Mouse (Mus musculus) lung, embryonic 15.5 days (tissue): ENCODE results near the gene Cks2. TPM values are rescaled to one million over a fixed set of nuclear protein-coding genes. Genes with fewer than 3 reads are reported as not detected.
"Not testable (repeated sequence)": the region's sequence is repeated elsewhere in the genome, so short reads cannot be mapped to it uniquely, and the experiment has no call there.

Experiments
- ATAC-seq: fragments of 200-750 bp; cut with Nextera tagmentation; 2 replicates; pipeline ENCODE4 v1.8.0; 2017; ENCODE audit warnings: moderate number of reproducible peaks, borderline replicate concordance; ENCODE audit not compliant: low FRiP score, low TSS enrichment; ENCODE audit errors: extremely low read depth
- H3K27ac ChIP-seq: fragments of 300-500 bp; sonication (generic); 2 replicates; pipeline ENCODE4 v1.5.1; 2015; ENCODE audit warnings: moderate library complexity, mild to moderate bottlenecking, inconsistent platforms
- H3K27me3 ChIP-seq: fragments of 300-500 bp; sonication (generic); 2 replicates; pipeline ENCODE4 v1.6.1; 2015; ENCODE audit warnings: inconsistent platforms
- H3K36me3 ChIP-seq: fragments of 300-500 bp; sonication (generic); 2 replicates; pipeline ENCODE4 v1.6.1; 2015; ENCODE audit warnings: inconsistent platforms
- H3K4me1 ChIP-seq: fragments of 300-500 bp; sonication (generic); 2 replicates; pipeline ENCODE4 v1.6.1; 2015; ENCODE audit warnings: inconsistent platforms
- H3K4me2 ChIP-seq: fragments of 300-500 bp; sonication (generic); 2 replicates; pipeline ENCODE4 v1.6.1; 2015; ENCODE audit warnings: inconsistent platforms, mild to moderate bottlenecking, moderate library complexity
- H3K4me3 ChIP-seq: fragments of 300-500 bp; sonication (generic); 2 replicates; pipeline ENCODE4 v1.5.1; 2015; ENCODE audit warnings: mild to moderate bottlenecking, inconsistent platforms
- H3K9ac ChIP-seq: fragments of 300-500 bp; sonication (generic); 2 replicates; pipeline ENCODE4 v1.6.1; 2015; ENCODE audit warnings: inconsistent platforms
- H3K9me3 ChIP-seq: fragments of 300-500 bp; sonication (generic); 2 replicates; pipeline ENCODE4 v1.6.1; 2016; ENCODE audit warnings: inconsistent platforms
- WGBS: fragments of 180-500 bp; shearing (Covaris S2); methylation state at CpG from one replicate; pipeline ENCODE4 v1.1.7; 2015; 5-methylcytosine and 5-hydroxymethylcytosine counted together
- polyA plus RNA-seq: library from polyadenylated mRNA; unstranded; fragments of >200 nt; fragmentation: Nextera tagmentation; extraction: Ambion mirVana; gene quantifications from 2 replicates; pipeline ENCODE4 v1.2.1, GENCODE M21; 2015

Cks2 gene
- polyA plus RNA-seq, 1 experiment from 2014 or later, result 341 TPM

- H3K27me3 ChIP-seq, result no peaks in the 10 kb centered on the region
- H3K36me3 ChIP-seq, result no peaks in the 10 kb centered on the region
- H3K9ac ChIP-seq, result no peak overlapping the region
- H3K4me3 ChIP-seq, result no peak overlapping the region
- peaks cover 16% of the 10 kb centered on the region; the same call in 1 of the 2 replicates for H3K4me1 ChIP-seq
- no peak overlapping the region for H3K4me2 ChIP-seq
- H3K27ac ChIP-seq, result no peak overlapping the region
- ATAC-seq, result no peak
- WGBS, result 20% methylated on average over 12 of the region's 12 CpGs
- no peaks in the 10 kb centered on the region for H3K9me3 ChIP-seq
Observed at GRCm38 (mm10) chr13:51616417-51617044, 28.5 kb upstream of the Cks2 start.

- Histone ChIP-seq H3K27ac (no peak overlapping the region), H3K9ac (no peak overlapping the region), H3K4me1 (peaks cover 16% of the 10 kb centered on the region; the same call in 1 of the 2 replicates), H3K4me3 (no peak overlapping the region), H3K4me2 (no peak overlapping the region), H3K9me3 (no peaks in the 10 kb centered on the region), H3K36me3 (no peaks in the 10 kb centered on the region), H3K27me3 (no peaks in the 10 kb centered on the region)
- no peak for ATAC-seq
- WGBS, result 37% methylated on average over 1 of the region's 1 CpGs
Observed at GRCm38 (mm10) chr13:51617306-51617705, 27.7 kb upstream of the Cks2 start.

GRCm38 (mm10) chr13:51617861-51618260 lies 27.2 kb upstream of the Cks2 start:
- WGBS, result 19% methylated on average over 6 of the region's 6 CpGs
- H3K9ac ChIP-seq, result no peak overlapping the region
- H3K4me3 ChIP-seq, result no peak overlapping the region
- no peaks in the 10 kb centered on the region for H3K36me3 ChIP-seq
- no peaks in the 10 kb centered on the region for H3K27me3 ChIP-seq
- peaks cover 16% of the 10 kb centered on the region; the same call in 1 of the 2 replicates for H3K4me1 ChIP-seq
- H3K4me2 ChIP-seq, result peak overlapping the region; percentile 9; the same call in 1 of the 2 replicates
- H3K27ac ChIP-seq, result no peak overlapping the region
- H3K9me3 ChIP-seq, result no peaks in the 10 kb centered on the region
- peak; percentile 64; the same call in 1 of the 2 replicates for ATAC-seq

GRCm38 (mm10) chr13:51618602-51619001 lies 26.4 kb upstream of the Cks2 start:
- ATAC-seq, result no peak
- 29% methylated on average over 9 of the region's 9 CpGs for WGBS

GRCm38 (mm10) chr13:51622626-51623025 lies 22.4 kb upstream of the Cks2 start:
- H3K27me3 ChIP-seq, result no peaks in the 10 kb centered on the region
- H3K9ac ChIP-seq, result no peak overlapping the region
- H3K4me1 ChIP-seq, result peaks cover 3% of the 10 kb centered on the region; the same call in 1 of the 2 replicates
- H3K36me3 ChIP-seq, result no peaks in the 10 kb centered on the region
- H3K4me3 ChIP-seq, result no peak overlapping the region
- H3K4me2 ChIP-seq, result no peak overlapping the region
- no peak overlapping the region for H3K27ac ChIP-seq
- no peaks in the 10 kb centered on the region for H3K9me3 ChIP-seq
- 76% methylated on average over 5 of the region's 5 CpGs for WGBS
- ATAC-seq, result no peak

More at GRCm38 (mm10) chr13:51618602-51619001, 26.4 kb upstream of the Cks2 start:
- H3K4me2 ChIP-seq, result no peak overlapping the region
- no peaks in the 10 kb centered on the region for H3K9me3 ChIP-seq
- no peaks in the 10 kb centered on the region for H3K27me3 ChIP-seq
- H3K4me3 ChIP-seq, result no peak overlapping the region
- H3K9ac ChIP-seq, result no peak overlapping the region
- H3K27ac ChIP-seq, result no peak overlapping the region
- no peaks in the 10 kb centered on the region for H3K36me3 ChIP-seq
- peaks cover 16% of the 10 kb centered on the region; the same call in 1 of the 2 replicates for H3K4me1 ChIP-seq

- Histone ChIP-seq H3K27me3 (no peaks in the 10 kb centered on the region), H3K36me3 (no peaks in the 10 kb centered on the region), H3K4me2 (no peak overlapping the region), H3K4me1 (no peaks in the 10 kb centered on the region), H3K9me3 (no peaks in the 10 kb centered on the region), H3K27ac (no peak overlapping the region), H3K4me3 (no peak overlapping the region), H3K9ac (no peak overlapping the region)
- WGBS, result 73% methylated on average over 2 of the region's 2 CpGs
- no peak for ATAC-seq
Observed at GRCm38 (mm10) chr13:51623678-51624077, 21.4 kb upstream of the Cks2 start.

- Histone ChIP-seq H3K27ac (no peak overlapping the region), H3K27me3 (no peaks in the 10 kb centered on the region), H3K9ac (no peak overlapping the region), H3K36me3 (no peaks in the 10 kb centered on the region), H3K9me3 (no peaks in the 10 kb centered on the region), H3K4me2 (no peak overlapping the region), H3K4me1 (no peaks in the 10 kb centered on the region), H3K4me3 (no peak overlapping the region)
- ATAC-seq, result no peak
- WGBS, result 73% methylated on average over 6 of the region's 6 CpGs
Observed at GRCm38 (mm10) chr13:51628273-51628848, 16.7 kb upstream of the Cks2 start.

- Histone ChIP-seq H3K4me3 (no peak overlapping the region), H3K27ac (no peak overlapping the region), H3K4me2 (no peak overlapping the region), H3K9me3 (no peaks in the 10 kb centered on the region), H3K36me3 (no peaks in the 10 kb centered on the region), H3K9ac (no peak overlapping the region), H3K27me3 (no peaks in the 10 kb centered on the region), H3K4me1 (no peaks in the 10 kb centered on the region)
- 77% methylated on average over 15 of the region's 15 CpGs for WGBS
- ATAC-seq, result no peak
Observed at GRCm38 (mm10) chr13:51631354-51631992, 13.6 kb upstream of the Cks2 start.

GRCm38 (mm10) chr13:51632560-51633218 lies 12.3 kb upstream of the Cks2 start:
- Histone ChIP-seq H3K4me3 (no peak overlapping the region), H3K9me3 (no peaks in the 10 kb centered on the region), H3K4me1 (no peaks in the 10 kb centered on the region), H3K9ac (no peak overlapping the region), H3K27me3 (no peaks in the 10 kb centered on the region), H3K27ac (no peak overlapping the region), H3K4me2 (no peak overlapping the region), H3K36me3 (no peaks in the 10 kb centered on the region)
- WGBS, result 77% methylated on average over 5 of the region's 5 CpGs
- ATAC-seq, result no peak

GRCm38 (mm10) chr13:51635384-51635783 lies 9.6 kb upstream of the Cks2 start:
- not testable (repeated sequence) for H3K4me3 ChIP-seq, H3K4me1 ChIP-seq, H3K4me2 ChIP-seq, H3K36me3 ChIP-seq, H3K9ac ChIP-seq, H3K27me3 ChIP-seq, H3K27ac ChIP-seq, H3K9me3 ChIP-seq, ATAC-seq
- WGBS, result 83% methylated on average over 3 of the region's 9 CpGs

GRCm38 (mm10) chr13:51638958-51639357 lies 6.1 kb upstream of the Cks2 start:
- Histone ChIP-seq H3K27ac (no peak overlapping the region), H3K4me2 (no peak overlapping the region), H3K27me3 (no peaks in the 10 kb centered on the region), H3K36me3 (no peaks in the 10 kb centered on the region), H3K4me1 (peaks cover 4% of the 10 kb centered on the region; the same call in 1 of the 2 replicates), H3K9me3 (no peaks in the 10 kb centered on the region), H3K4me3 (no peak overlapping the region), H3K9ac (no peak overlapping the region)
- ATAC-seq, result no peak
- WGBS, result 82% methylated on average over 4 of the region's 4 CpGs

GRCm38 (mm10) chr13:51641424-51641823 lies 3.6 kb upstream of the Cks2 start:
- Histone ChIP-seq H3K27me3 (no peaks in the 10 kb centered on the region), H3K4me2 (no peak overlapping the region), H3K36me3 (no peaks in the 10 kb centered on the region), H3K9me3 (no peaks in the 10 kb centered on the region), H3K4me3 (no peak overlapping the region), H3K27ac (no peak overlapping the region), H3K4me1 (peaks cover 4% of the 10 kb centered on the region), H3K9ac (no peak overlapping the region)
- no peak for ATAC-seq
- 82% methylated on average over 3 of the region's 3 CpGs for WGBS
